Mouse (Mus musculus) lung, embryonic 16.5 days (tissue): ENCODE results near the gene Dolpp1. TPM values are rescaled to one million over a fixed set of nuclear protein-coding genes. Genes with fewer than 3 reads are reported as not detected.

ENCODE experiments used
- ATAC-seq: fragments of 200-750 bp; cut with Nextera tagmentation; 2 replicates; pipeline ENCODE4 v1.8.0; 2017; ENCODE audit warnings: low read depth, mild to moderate bottlenecking, moderate library complexity
- H3K27ac ChIP-seq: fragments of 300-500 bp; sonication (generic); 2 replicates; pipeline ENCODE4 v1.5.1; 2014; ENCODE audit warnings: mild to moderate bottlenecking, control low read depth, low read length
- H3K27me3 ChIP-seq: fragments of 300-500 bp; sonication (generic); 2 replicates; pipeline ENCODE4 v1.6.1; 2014; ENCODE audit warnings: low read depth, low read length, mixed read lengths; ENCODE audit not compliant: control insufficient read depth, insufficient read depth
- H3K36me3 ChIP-seq: fragments of 300-500 bp; sonication (generic); 2 replicates; pipeline ENCODE4 v1.6.1; 2014; ENCODE audit warnings: low read length; ENCODE audit not compliant: control insufficient read depth, insufficient read depth
- H3K4me1 ChIP-seq: fragments of 300-500 bp; sonication (generic); replicated peaks from 2 replicates; pipeline ENCODE4 v1.6.1; 2014; ENCODE audit warnings: low read length, mixed read lengths; ENCODE audit not compliant: control insufficient read depth, insufficient read depth
- H3K4me2 ChIP-seq: fragments of 300-500 bp; sonication (generic); 2 replicates; pipeline ENCODE4 v1.6.1; 2014; ENCODE audit warnings: low read depth, low read length, control low read depth
- H3K4me3 ChIP-seq: fragments of 300-500 bp; sonication (generic); 2 replicates; pipeline ENCODE4 v1.5.1; 2014; ENCODE audit warnings: mild to moderate bottlenecking, low read length, control low read depth
- H3K9ac ChIP-seq: fragments of 300-500 bp; sonication (generic); 2 replicates; pipeline ENCODE4 v1.6.1; 2014; ENCODE audit warnings: low read length, control low read depth
- H3K9me3 ChIP-seq: fragments of 300-500 bp; sonication (generic); 2 replicates; pipeline ENCODE4 v1.6.1; 2016; ENCODE audit warnings: low read length; ENCODE audit not compliant: control insufficient read depth
- WGBS: fragments of 180-500 bp; shearing (Covaris S2); extraction: QIAGEN DNeasy Blood & Tissue Kit; methylation state at CpG from one replicate; pipeline ENCODE4 v1.1.7; 2014; 5-methylcytosine and 5-hydroxymethylcytosine counted together
- polyA plus RNA-seq: library from polyadenylated mRNA; unstranded; fragments of >200 nt; fragmentation: Nextera tagmentation; extraction: Ambion mirVana; gene quantifications from 2 replicates; pipeline ENCODE4 v1.2.1, GENCODE M21; 2015

Gene Dolpp1
- polyA plus RNA-seq, 1 experiment from 2014 or later: 49.6 TPM

DNA sequence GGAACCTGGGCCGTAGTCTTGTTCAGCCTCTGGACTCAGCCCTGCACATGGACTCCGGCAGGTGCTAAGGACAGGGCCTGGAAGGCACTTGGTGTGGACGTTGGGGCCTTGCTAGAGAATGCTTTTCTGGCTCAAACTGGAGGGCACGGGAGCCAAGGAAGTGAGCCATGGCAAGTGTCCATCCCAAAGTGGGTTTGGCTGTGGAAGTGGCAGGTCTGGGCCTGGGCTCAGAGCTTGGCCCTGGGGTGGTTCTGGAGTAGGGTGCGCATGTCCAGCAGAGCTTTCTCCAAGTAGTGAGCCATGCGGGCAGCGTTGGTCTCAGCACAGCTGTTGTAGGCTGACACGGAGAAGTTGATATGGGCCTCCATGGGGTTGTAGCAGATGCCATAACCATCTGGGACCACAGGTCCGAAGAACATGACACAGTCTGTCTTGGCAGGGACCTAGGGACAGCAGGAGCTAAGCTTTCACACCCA lies 10.3 kb downstream of the Dolpp1 start:
- no peak overlapping the region for H3K9ac ChIP-seq
- no peak overlapping the region for H3K27ac ChIP-seq
- H3K4me3 ChIP-seq: no peak overlapping the region
- H3K9me3 ChIP-seq: no peaks in the 10 kb centered on the region
- 91% methylated on average over 9 of the region's 9 CpGs for WGBS
- no peaks in the 10 kb centered on the region for H3K27me3 ChIP-seq
- peaks cover 16% of the 10 kb centered on the region for H3K36me3 ChIP-seq
- H3K4me1 ChIP-seq: peaks cover 13% of the 10 kb centered on the region; the same call in 1 of the 2 replicates
- no peak for ATAC-seq
- H3K4me2 ChIP-seq: no peak overlapping the region

DNA sequence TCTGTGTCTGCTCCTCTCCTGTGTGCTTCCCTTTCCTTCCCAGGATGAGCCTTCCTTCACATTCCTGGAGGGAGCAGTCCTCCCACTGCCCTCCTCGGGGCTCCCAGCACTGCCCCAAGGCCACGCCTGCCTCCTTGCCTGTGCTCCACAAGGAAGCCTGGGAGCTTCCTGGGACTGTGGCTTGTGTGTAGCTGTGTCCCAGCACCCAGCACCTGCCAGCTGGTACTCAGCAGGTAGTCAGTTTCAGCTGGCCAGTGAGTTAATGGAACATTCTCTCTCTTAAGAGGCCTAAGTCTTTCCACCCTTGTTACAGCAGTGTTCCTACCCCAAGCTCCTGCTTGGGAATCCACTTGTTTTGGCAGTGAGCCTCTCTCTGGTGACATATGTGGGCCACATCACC lies 10.8 kb downstream of the Dolpp1 start:
- 73% methylated on average over 2 of the region's 2 CpGs for WGBS
- Histone ChIP-seq H3K36me3 (peaks cover 12% of the 10 kb centered on the region), H3K4me2 (no peak overlapping the region), H3K9ac (no peak overlapping the region), H3K27ac (no peak overlapping the region), H3K9me3 (no peaks in the 10 kb centered on the region), H3K4me1 (peaks cover 13% of the 10 kb centered on the region; the same call in 1 of the 2 replicates), H3K4me3 (no peak overlapping the region), H3K27me3 (no peaks in the 10 kb centered on the region)
- ATAC-seq: no peak

GRCm38 (mm10) chr2:30403870-30404269 lies 11.8 kb downstream of the Dolpp1 start:
- no peak for ATAC-seq
- 74% methylated on average over 1 of the region's 1 CpGs for WGBS
- no peak overlapping the region for H3K4me2 ChIP-seq
- H3K4me1 ChIP-seq: peaks cover 7% of the 10 kb centered on the region; the same call in 1 of the 2 replicates
- H3K9me3 ChIP-seq: no peaks in the 10 kb centered on the region
- H3K27me3 ChIP-seq: no peaks in the 10 kb centered on the region
- H3K36me3 ChIP-seq: peaks cover 14% of the 10 kb centered on the region
- H3K27ac ChIP-seq: no peak overlapping the region
- no peak overlapping the region for H3K4me3 ChIP-seq
- no peak overlapping the region for H3K9ac ChIP-seq

GRCm38 (mm10) chr2:30407221-30407620 lies 15.2 kb downstream of the Dolpp1 start:
- Histone ChIP-seq H3K4me3 (no peak overlapping the region), H3K27ac (no peak overlapping the region), H3K9me3 (no peaks in the 10 kb centered on the region), H3K36me3 (peaks cover 15% of the 10 kb centered on the region), H3K4me1 (no peaks in the 10 kb centered on the region), H3K27me3 (no peaks in the 10 kb centered on the region), H3K4me2 (no peak overlapping the region), H3K9ac (no peak overlapping the region)
- ATAC-seq: no peak
- WGBS: 81% methylated on average over 2 of the region's 2 CpGs

- Histone ChIP-seq H3K4me1 (no peaks in the 10 kb centered on the region), H3K9ac (no peak overlapping the region), H3K4me2 (no peak overlapping the region), H3K4me3 (no peak overlapping the region), H3K9me3 (no peaks in the 10 kb centered on the region), H3K27me3 (no peaks in the 10 kb centered on the region), H3K36me3 (peaks cover 10% of the 10 kb centered on the region), H3K27ac (no peak overlapping the region)
- no peak for ATAC-seq
- WGBS: 88% methylated on average over 10 of the region's 10 CpGs
Measured at GRCm38 (mm10) chr2:30407778-30408177, 15.7 kb downstream of the Dolpp1 start.

- no peaks in the 10 kb centered on the region for H3K27me3 ChIP-seq
- no peak overlapping the region for H3K4me3 ChIP-seq
- H3K36me3 ChIP-seq: peaks cover 9% of the 10 kb centered on the region
- H3K4me1 ChIP-seq: peaks cover 2% of the 10 kb centered on the region; the same call in 1 of the 2 replicates
- no peak for ATAC-seq
- no peaks in the 10 kb centered on the region for H3K9me3 ChIP-seq
- H3K9ac ChIP-seq: no peak overlapping the region
- WGBS: 74% methylated on average over 8 of the region's 8 CpGs
- H3K4me2 ChIP-seq: no peak overlapping the region
- H3K27ac ChIP-seq: no peak overlapping the region
Measured at GRCm38 (mm10) chr2:30408452-30409100, 16.5 kb downstream of the Dolpp1 start.

DNA sequence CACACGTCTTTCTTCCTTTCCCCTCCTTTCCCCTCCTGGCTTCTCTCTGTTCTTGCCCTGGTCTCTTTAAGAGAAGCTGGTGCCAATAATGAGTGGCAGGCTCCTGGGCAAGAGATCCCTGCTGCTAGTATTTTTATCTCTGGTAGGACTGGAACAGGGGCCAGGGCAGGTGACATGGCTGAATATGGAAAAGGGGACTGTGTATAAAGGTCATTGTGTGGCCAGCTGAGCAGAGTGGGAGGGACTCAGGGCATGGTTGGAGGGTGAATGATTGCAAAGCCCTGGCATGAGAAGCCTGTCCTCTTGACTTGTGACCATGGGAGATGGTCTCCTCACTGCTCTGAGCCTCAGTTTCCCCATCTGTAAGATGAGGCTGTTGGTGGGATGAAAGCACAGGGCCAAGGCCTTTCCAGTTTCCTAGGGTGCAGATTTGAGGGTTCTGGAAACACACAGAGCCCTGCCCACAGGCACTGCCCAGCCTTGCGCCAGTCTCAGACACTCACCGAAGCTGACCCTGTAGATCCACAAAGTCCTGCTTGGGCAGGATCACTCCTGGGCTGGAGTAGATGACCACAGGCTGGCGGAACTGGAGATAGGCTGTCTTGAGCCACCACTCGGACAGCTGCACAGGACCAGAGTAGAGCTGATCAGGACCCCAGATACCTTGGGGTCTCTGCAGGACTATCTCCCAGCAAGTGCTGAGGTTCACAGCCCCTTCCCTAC lies 17.6 kb downstream of the Dolpp1 start:
- Histone ChIP-seq H3K36me3 (peaks cover 9% of the 10 kb centered on the region), H3K27ac (no peak overlapping the region), H3K9ac (no peak overlapping the region)

GRCm38 (mm10) chr2:30413038-30413973 lies 21.3 kb downstream of the Dolpp1 start:
- no peak for ATAC-seq
- H3K4me3 ChIP-seq: no peak overlapping the region
- H3K4me1 ChIP-seq: peaks cover 18% of the 10 kb centered on the region
- peaks cover 6% of the 10 kb centered on the region for H3K36me3 ChIP-seq
- no peak overlapping the region for H3K27ac ChIP-seq
- no peaks in the 10 kb centered on the region for H3K9me3 ChIP-seq
- no peak overlapping the region for H3K9ac ChIP-seq
- no peaks in the 10 kb centered on the region for H3K27me3 ChIP-seq
- WGBS: 72% methylated on average over 16 of the region's 16 CpGs
- H3K4me2 ChIP-seq: no peak overlapping the region

More for the DNA sequence above, 17.6 kb downstream of the Dolpp1 start:
- no peaks in the 10 kb centered on the region for H3K9me3 ChIP-seq
- no peaks in the 10 kb centered on the region for H3K27me3 ChIP-seq
- no peak overlapping the region for H3K4me3 ChIP-seq
- no peak overlapping the region for H3K4me2 ChIP-seq
- ATAC-seq: no peak
- 89% methylated on average over 5 of the region's 5 CpGs for WGBS
- H3K4me1 ChIP-seq: peaks cover 6% of the 10 kb centered on the region

DNA sequence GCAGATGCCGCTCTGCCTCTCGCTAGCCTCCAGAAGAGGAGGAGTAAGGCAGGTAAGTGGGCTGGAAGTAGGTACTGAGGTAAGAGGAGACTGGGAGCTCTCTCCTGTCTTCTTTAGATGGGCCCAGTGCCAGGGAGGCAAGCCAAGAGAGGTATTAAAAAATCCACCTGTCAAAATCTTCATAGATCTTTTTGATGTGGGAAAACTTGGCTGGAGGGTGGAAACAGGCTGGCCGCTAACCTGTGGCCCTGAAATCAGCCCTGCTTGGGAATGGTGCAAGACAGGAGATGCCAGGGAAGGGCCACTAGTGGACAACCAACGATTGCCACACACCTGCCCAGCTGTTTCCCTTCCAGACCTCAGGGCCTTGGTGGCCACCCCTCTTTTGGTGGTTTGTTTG lies 22.0 kb downstream of the Dolpp1 start:
- H3K27ac ChIP-seq: no peak overlapping the region
- H3K9ac ChIP-seq: no peak overlapping the region
- H3K36me3 ChIP-seq: no peaks in the 10 kb centered on the region
- no peak for ATAC-seq
- H3K4me3 ChIP-seq: no peak overlapping the region
- H3K9me3 ChIP-seq: no peaks in the 10 kb centered on the region
- 79% methylated on average over 4 of the region's 4 CpGs for WGBS
- H3K4me2 ChIP-seq: no peak overlapping the region
- H3K4me1 ChIP-seq: peaks cover 24% of the 10 kb centered on the region
- no peaks in the 10 kb centered on the region for H3K27me3 ChIP-seq
